Mouse (Mus musculus) liver, postnatal 0 days (tissue): ENCODE data around the gene Plekhf1. TPM values are rescaled to one million over a fixed set of nuclear protein-coding genes. Genes with fewer than 3 reads are reported as not detected.

Experiments used
- ATAC-seq: fragments of 200-750 bp; cut with Nextera tagmentation; 2 replicates; pipeline ENCODE4 v1.8.0; 2017; ENCODE audit warnings: mild to moderate bottlenecking, moderate library complexity
- DNase-seq: peaks from one replicate; pipeline ENCODE4 v3.0.0-alpha.2; 2016
- H3K27ac ChIP-seq: fragments of 300-500 bp; sonication (generic); 2 replicates; pipeline ENCODE4 v1.5.1; 2014; ENCODE audit warnings: antibody characterized with exemption, moderate library complexity, mild to moderate bottlenecking, low read depth
- H3K27me3 ChIP-seq: fragments of 300-500 bp; sonication (generic); 2 replicates; pipeline ENCODE4 v1.6.1; 2014; ENCODE audit warnings: low read length, control low read depth, mixed read lengths; ENCODE audit not compliant: insufficient read depth
- H3K36me3 ChIP-seq: fragments of 300-500 bp; sonication (generic); replicated peaks from 2 replicates; pipeline ENCODE4 v1.6.1; 2014; ENCODE audit warnings: mild to moderate bottlenecking, control low read depth, low read length, moderate library complexity, mixed read lengths; ENCODE audit not compliant: insufficient read depth
- H3K4me1 ChIP-seq: fragments of 300-500 bp; sonication (generic); 2 replicates; pipeline ENCODE4 v1.6.1; 2014; ENCODE audit warnings: antibody characterized with exemption, mild to moderate bottlenecking, control low read depth; ENCODE audit not compliant: insufficient read depth
- H3K4me2 ChIP-seq: fragments of 300-500 bp; sonication (generic); 2 replicates; pipeline ENCODE4 v1.6.1; 2014; ENCODE audit warnings: low read depth, mild to moderate bottlenecking, low read length, moderate library complexity, mixed read lengths
- H3K4me3 ChIP-seq: fragments of 300-500 bp; sonication (generic); 2 replicates; pipeline ENCODE4 v1.5.1; 2014; ENCODE audit warnings: low read depth, low read length
- H3K9ac ChIP-seq: fragments of 300-500 bp; sonication (generic); replicated peaks from 2 replicates; pipeline ENCODE4 v1.6.1; 2014; ENCODE audit warnings: mild to moderate bottlenecking, moderate library complexity
- H3K9me3 ChIP-seq: fragments of 300-500 bp; sonication (generic); 2 replicates; pipeline ENCODE4 v1.6.1; 2016; ENCODE audit warnings: mild to moderate bottlenecking, control low read depth, low read length, mixed read lengths
- CTCF ChIP-seq: sonication (generic); IDR thresholded peaks from 2 replicates; pipeline ENCODE4 v1.5.1; 2016; ENCODE audit warnings: antibody characterized with exemption, low read depth
- EP300 ChIP-seq: IDR thresholded peaks from 2 replicates; pipeline ENCODE4 v1.6.1; 2016; ENCODE audit warnings: antibody characterized with exemption, low read depth, mild to moderate bottlenecking
- WGBS: fragments of 180-500 bp; shearing (Covaris S2); extraction: QIAGEN DNeasy Blood & Tissue Kit; methylation state at CpG from one replicate; pipeline ENCODE4 v1.1.7; 2014; ENCODE audit not compliant: insufficient replicate concordance; 5-methylcytosine and 5-hydroxymethylcytosine counted together
- polyA plus RNA-seq: library from polyadenylated mRNA; unstranded; fragments of >200 nt; fragmentation: Nextera tagmentation; extraction: Ambion mirVana; gene quantifications from 2 replicates; pipeline ENCODE4 v1.2.1, GENCODE M21; 2015

The Plekhf1 gene
- polyA plus RNA-seq, 1 experiment from 2014 or later: 0.58 TPM

GRCm38 (mm10) chr7:38236400-38237105 lies 8.7 kb upstream of the Plekhf1 start:
- Histone ChIP-seq H3K27ac (no peak overlapping the region), H3K4me2 (no peak overlapping the region; the same call in 1 of the 2 replicates), H3K9ac (no peak overlapping the region), H3K36me3 (no peaks in the 10 kb centered on the region), H3K4me1 (no peaks in the 10 kb centered on the region), H3K9me3 (no peaks in the 10 kb centered on the region), H3K27me3 (no peaks in the 10 kb centered on the region), H3K4me3 (no peak overlapping the region)
- TF ChIP-seq CTCF (no peak), EP300 (no peak)
- no peak for DNase-seq
- peak; percentile 38; the same call in 1 of the 2 replicates for ATAC-seq
- WGBS: 37% methylated on average over 11 of the region's 11 CpGs

GRCm38 (mm10) chr7:38230285-38230684 lies 2.5 kb upstream of the Plekhf1 start:
- Histone ChIP-seq H3K9me3 (no peaks in the 10 kb centered on the region), H3K27me3 (no peaks in the 10 kb centered on the region), H3K36me3 (no peaks in the 10 kb centered on the region), H3K9ac (no peak overlapping the region), H3K4me2 (no peak overlapping the region), H3K4me3 (no peak overlapping the region), H3K27ac (peak overlapping the region; percentile 19; the same call in 1 of the 2 replicates), H3K4me1 (peaks cover 6% of the 10 kb centered on the region)
- WGBS: 34% methylated on average over 8 of the region's 8 CpGs
- no peak for DNase-seq
- ATAC-seq: no peak
- TF ChIP-seq EP300 (no peak), CTCF (no peak)

GRCm38 (mm10) chr7:38228329-38228728 lies 513 bp upstream of the Plekhf1 start:
- Histone ChIP-seq H3K9ac (no peak overlapping the region), H3K4me1 (peaks cover 10% of the 10 kb centered on the region), H3K9me3 (no peaks in the 10 kb centered on the region), H3K36me3 (no peaks in the 10 kb centered on the region), H3K4me3 (peak overlapping the region; percentile 64), H3K27me3 (no peaks in the 10 kb centered on the region), H3K27ac (no peak overlapping the region), H3K4me2 (peak overlapping the region; percentile 88)
- 28% methylated on average over 8 of the region's 8 CpGs for WGBS
- TF ChIP-seq CTCF (no peak), EP300 (no peak)
- ATAC-seq: no peak
- DNase-seq: no peak

GRCm38 (mm10) chr7:38227181-38227899 lies 476 bp downstream of the Plekhf1 start:
- WGBS: 1% methylated on average over 25 of the region's 25 CpGs
- Histone ChIP-seq H3K9me3 (no peaks in the 10 kb centered on the region), H3K27me3 (no peaks in the 10 kb centered on the region), H3K36me3 (no peaks in the 10 kb centered on the region), H3K4me3 (peak overlapping the region; percentile 64), H3K4me2 (peak overlapping the region; percentile 88), H3K27ac (peak overlapping the region; percentile 17), H3K9ac (peak overlapping the region; percentile 70), H3K4me1 (peaks cover 10% of the 10 kb centered on the region)
- peak; percentile 52 for DNase-seq
- ATAC-seq: peak; percentile 37
- TF ChIP-seq CTCF (0 out of 2 replicates have a peak, but pooled peaks have one; percentile 6), EP300 (no peak)

- DNase-seq (no peak), ATAC-seq (no peak)
- no peak overlapping the region for H3K4me2 ChIP-seq
- WGBS: 86% methylated on average over 2 of the region's 2 CpGs
- no peaks in the 10 kb centered on the region for H3K9me3 ChIP-seq
- no peaks in the 10 kb centered on the region for H3K27me3 ChIP-seq
- H3K27ac ChIP-seq: no peak overlapping the region
- TF ChIP-seq EP300 (no peak), CTCF (no peak)
- no peak overlapping the region for H3K9ac ChIP-seq
- no peaks in the 10 kb centered on the region for H3K36me3 ChIP-seq
- peaks cover 10% of the 10 kb centered on the region for H3K4me1 ChIP-seq
- no peak overlapping the region for H3K4me3 ChIP-seq
These were observed 1.6 kb downstream of the Plekhf1 start for GRCm38 (mm10) chr7:38226226-38226625.

GRCm38 (mm10) chr7:38224577-38225369 lies 3.0 kb downstream of the Plekhf1 start:
- no peak overlapping the region for H3K4me2 ChIP-seq
- no peaks in the 10 kb centered on the region; the same call in 1 of the 2 replicates for H3K36me3 ChIP-seq
- 77% methylated on average over 13 of the region's 13 CpGs for WGBS
- no peak overlapping the region for H3K27ac ChIP-seq
- no peak overlapping the region for H3K9ac ChIP-seq
- no peak for ATAC-seq
- TF ChIP-seq EP300 (no peak), CTCF (no peak)
- H3K4me1 ChIP-seq: peaks cover 10% of the 10 kb centered on the region
- H3K4me3 ChIP-seq: no peak overlapping the region
- no peak for DNase-seq
- no peaks in the 10 kb centered on the region for H3K27me3 ChIP-seq
- no peaks in the 10 kb centered on the region for H3K9me3 ChIP-seq
